Mouse (Mus musculus) layer of hippocampus, adult 11-12 months (tissue): ENCODE results near the gene Nat8f4.
"Not testable (repeated sequence)": the region's sequence is repeated elsewhere in the genome, so short reads cannot be mapped to it uniquely, and the experiment has no call there.

ENCODE experiments used
- DNase-seq: peaks from one replicate; pipeline ENCODE4 v3.0.0; 2022; ENCODE audit warnings: low spot score

Nat8f4 gene

DNA sequence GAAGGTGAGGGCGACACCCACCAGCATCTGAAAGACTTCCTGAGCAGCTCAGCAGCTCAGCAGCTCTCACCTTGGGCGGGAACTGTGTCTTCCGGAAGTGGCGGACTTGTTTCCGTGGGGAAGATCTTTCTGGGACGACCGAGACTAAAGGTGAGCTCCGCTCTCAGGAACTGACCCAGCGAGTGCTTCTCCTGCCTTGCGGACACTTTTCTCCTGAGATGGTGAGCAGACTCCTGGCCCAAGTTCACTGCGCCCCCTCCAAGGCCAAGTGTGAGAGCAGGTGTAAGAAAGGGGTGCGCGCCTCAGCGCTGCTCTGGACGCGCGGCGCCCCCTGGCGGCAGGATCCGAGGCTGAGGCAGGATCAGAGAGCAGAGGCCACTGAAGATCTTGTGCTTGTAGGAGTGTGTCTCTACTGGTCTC lies at the start of gene Nat8f4:
Nat8f4 (minus strand) TSS at position 243 of the 420 bp plus-strand sequence.
- peak; percentile 87 for DNase-seq

DNA sequence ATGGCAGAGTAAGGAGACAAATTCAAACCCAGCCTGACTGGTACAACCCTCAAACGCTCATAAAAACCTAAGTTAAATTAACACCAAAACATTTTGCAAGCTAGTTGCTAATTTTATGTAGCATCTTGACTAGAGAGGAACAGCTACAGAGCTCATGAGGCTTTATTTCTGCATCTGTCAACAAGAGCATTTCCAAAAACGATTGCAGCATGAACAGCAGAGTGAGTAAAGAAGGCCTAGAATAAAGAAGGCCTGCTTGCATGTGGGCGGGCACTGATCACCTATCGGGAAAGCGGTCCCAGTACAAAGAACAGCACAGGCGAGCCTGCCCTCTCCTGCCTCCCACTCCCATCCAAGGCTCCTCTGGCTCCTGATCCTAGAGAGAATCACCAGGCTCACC lies 43.9 kb upstream of the Nat8f4 start:
- DNase-seq: no peak

DNA sequence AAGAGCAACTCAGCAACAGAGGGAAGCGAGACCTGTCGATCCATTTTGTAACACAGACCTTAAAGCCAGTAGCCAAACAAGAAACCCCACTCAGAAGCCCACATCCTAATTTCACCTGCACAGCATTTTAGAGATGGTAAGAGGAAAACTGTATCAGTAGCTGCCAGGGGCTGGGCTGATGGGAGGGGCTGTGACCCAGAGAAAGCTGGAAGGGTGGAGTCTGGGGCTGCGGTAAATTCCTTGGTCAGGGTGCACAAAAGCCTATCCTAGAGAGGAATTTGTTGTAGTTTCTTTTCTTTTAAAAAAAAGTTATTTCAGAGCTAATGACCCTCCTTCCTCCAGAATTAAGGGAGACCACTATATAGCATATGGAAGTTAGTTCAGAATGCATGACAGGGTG lies 37.8 kb upstream of the Nat8f4 start:
- DNase-seq: no peak

DNA sequence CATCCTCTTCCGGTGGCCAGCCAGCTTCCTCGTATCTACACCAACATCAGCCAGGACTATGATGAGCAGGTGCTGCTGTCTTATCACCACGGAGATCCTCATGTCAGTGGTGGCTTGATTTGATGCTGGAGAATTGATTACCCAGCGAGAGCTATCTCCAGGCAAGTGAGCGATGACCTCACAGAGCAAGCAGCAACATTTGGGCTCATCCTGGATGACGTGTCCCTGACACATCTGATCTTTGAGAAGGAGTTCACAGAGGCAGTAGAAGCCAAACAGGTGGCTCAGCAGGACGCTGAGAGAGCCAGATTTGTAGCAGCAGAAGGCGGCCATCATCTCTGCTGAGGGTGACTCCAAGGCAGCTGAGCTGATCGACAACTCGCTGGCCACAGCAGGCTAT lies 34.0 kb upstream of the Nat8f4 start:
- DNase-seq: no peak

DNA sequence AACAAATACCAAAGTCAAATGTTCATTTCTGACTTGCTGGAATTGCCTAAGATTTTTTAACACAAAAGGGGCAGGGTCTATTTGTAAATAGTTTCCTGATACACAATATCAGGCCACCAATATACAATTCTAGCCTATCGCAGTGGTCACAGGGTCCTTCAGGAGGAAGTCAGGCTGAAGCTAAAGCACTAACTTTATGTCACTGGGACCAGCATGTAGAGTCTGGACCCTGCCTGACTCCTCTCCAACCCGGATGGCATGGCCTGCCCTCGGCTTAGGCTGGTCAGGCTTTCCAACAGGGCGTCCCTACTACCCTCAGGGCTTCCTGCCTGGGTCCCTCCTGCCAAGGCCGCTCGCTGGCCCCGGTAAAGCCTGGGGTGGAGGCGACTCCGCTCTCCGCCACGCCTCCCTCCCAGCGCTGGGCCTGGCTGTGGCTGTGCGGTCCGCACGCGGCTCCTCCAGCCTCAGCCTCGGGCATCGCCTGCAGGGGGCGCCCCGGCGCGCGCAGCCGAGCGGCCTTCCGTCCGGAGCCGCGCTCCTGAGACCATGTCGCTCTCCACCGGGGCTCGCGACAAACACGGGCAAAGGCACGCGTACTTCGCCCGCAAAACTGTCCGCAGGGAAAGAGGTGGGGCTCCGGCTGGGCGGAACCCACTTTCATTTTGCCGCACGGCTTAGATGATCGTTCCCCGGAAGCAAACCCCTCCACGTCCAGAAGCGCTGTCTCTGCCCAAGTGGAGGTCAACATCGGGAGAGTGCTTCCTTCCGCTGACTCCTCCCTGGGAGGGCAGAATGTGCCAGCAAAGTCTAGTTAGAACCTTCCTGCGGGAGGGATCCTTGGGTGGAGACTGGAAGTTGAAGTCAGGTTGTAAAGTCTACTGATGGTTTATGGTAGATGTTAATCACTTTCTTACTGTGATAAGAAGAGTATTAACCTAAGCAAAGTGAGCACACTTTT lies 32.1 kb upstream of the Nat8f4 start:
- peak; percentile 72 for DNase-seq

DNA sequence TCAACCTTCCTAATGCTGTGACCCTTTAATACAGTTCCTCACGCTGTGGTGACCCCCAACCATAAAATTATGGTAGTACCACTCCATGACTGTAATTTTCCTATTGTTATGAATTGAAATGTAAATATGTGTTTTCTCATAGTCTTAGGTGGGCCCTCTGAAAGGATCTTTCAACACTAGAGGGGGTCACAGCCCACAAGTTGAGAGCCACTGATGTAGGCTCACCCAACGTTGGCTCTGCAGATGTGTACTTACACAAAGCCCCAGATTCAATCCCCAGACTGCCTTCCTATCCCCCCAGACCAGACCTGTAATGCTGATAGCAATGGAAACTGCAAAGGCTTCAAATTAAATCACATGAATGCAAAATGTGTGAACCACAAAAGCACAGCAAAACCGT lies 31.0 kb upstream of the Nat8f4 start:
- no peak for DNase-seq

DNA sequence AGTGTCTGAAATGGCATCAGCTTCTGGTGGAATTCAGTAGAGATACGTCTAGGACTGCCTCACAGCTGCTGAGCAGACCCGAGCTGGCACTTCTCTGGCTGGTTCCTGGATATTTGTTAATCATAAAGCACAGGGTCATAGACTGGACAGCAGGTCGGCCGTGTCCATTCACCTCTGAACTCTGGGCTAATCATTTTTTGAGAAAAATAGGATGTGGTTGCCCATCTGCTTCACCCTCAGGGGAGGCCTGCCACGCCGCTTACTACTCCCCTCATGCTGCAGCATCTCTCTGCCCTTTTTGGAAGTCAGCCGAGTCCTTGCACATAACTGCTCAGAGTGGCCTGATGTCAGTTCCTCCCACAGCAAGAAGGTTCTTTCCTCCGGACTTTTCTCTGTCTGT lies 29.4 kb upstream of the Nat8f4 start:
- no peak for DNase-seq

DNA sequence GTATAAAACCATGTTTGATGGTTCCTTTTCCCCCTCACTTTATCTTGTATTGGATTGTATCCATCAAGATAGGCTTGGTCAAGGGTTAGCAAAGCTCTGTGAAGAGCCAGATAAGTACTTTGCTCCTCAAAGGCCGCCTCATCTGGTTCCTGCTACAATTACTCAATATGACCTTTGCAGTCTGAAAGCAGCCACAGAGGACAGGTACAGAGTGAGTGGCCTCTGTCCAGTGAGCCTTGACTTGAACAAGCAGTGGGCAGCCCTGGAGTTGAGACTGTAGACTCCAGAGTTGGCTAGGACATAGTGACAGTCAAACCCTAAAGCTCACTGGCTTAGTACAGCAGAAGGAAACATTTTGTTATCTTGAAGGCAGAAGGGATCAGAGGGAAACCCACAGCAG lies 24.6 kb upstream of the Nat8f4 start:
- no peak for DNase-seq

DNA sequence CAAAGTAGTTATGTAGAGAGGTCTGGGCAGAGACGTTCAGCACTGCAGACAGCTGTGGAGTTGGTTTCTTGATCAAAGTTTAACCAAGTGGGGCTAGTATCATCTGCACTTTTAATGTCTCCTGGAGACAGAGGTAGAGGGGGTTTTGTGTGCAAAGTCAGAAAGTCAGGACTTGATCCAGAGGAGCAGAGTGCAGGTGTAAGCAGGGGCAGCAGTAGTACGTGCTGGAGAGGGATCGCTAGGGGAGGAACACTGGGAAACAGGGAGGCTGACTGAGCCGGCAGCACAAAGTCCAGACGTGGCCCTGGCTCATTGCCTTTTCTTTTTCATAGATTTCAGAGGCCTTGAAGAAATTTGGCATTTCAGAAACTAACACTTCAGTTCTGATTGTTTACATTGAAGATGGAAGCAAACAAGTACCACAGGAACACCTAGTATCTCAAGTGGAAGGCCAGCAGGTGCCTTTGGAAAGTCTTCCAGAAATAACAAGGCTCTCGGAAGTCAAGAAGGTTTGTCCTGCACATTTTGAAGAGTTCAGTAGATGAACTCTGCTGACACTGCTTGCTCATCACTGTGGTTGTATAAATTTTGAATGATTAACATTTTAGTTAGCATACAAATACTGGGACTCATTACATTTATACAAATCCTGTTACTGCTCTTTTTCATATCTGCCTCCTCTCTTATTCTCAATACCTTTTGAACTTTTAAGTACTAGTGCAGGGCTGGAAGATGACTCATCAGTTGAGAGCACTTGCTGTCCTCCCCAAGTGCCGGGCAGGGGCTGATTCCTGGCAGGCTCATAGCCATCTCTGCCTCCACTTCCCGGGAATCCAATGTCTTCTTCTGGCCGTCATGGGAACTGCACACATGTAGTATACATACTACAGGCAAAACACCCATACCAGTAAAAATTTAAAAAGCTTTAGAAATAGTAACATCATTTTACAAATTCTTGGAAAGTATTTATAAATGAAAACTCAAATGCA lies 23.1 kb upstream of the Nat8f4 start:
- DNase-seq: no peak

DNA sequence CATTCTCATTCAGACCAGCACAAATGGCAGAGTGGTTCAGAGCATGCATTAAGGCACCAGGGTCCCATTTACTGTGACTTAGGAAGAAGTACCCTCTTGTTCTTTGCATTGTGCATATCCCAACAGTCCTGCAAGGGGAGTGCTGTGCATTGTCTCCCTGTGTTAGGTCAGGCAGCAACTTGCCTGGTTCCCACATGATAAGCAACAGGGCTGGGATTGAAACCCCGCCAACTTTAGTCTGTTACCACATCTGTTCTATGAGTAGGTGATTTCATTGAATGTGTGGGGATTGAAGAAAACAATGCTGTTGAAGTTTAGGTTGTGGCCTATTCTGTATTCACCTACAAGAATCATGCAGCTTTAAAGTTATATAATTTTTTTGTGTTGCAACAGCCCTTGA lies 22.0 kb upstream of the Nat8f4 start:
- DNase-seq: no peak

DNA sequence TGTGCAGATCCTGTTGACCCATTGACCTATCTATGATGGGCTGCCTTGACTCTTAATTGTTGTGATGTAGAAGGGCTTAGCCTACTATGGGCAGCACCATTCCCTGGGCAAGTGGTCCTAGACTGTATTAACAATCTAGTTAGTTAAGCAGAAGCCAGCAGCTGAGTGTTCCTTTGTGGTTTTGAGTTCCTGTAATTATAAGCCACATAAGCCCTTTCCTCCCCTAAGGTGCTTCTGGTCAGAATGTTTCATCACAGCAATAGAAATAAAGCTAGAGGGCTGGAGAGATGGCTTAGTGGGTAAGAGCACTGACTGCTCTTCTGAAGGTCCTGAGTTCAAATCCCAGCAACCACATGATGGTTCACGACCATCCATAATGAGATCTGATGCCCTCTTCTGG lies 19.0 kb upstream of the Nat8f4 start:
- no peak for DNase-seq

DNA sequence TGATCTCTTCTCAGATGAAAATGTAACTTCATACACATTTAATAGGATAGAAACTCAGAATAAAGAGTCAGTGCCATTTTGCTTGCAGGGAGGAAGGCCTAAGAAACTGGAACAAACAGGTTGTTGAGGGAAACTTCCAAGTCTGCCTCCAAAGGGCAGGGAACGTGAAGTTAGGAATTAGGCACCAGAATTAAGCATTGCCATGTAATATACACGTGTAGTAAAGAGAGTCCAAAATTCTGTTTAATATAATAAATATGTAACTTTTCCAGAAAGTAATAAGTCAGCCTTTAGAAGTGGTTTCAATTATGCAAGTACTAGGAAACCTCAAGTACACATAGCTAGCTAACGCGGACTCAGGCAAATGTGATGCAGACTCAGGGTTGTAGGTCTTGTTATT lies 14.7 kb upstream of the Nat8f4 start:
- no peak for DNase-seq

DNA sequence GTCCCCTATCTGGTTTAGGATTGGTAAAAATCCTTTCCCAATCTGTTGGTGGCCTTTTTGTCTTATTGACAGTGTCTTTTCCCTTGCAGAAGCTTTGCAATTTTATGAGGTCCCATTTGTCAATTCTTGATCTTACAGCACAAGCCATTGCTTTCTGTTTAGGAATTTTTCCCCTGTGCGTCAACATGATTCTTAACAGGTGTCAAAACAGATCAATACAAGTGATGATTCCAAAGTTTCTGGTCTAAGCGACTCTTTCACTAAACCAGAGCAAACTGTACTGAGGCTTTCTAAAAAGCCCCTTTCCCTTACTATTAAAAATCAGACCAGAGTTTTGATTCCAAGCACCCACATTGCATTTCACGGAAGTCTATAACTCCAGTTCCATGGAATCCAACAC lies 13.7 kb upstream of the Nat8f4 start:
- not testable (repeated sequence) for DNase-seq

DNA sequence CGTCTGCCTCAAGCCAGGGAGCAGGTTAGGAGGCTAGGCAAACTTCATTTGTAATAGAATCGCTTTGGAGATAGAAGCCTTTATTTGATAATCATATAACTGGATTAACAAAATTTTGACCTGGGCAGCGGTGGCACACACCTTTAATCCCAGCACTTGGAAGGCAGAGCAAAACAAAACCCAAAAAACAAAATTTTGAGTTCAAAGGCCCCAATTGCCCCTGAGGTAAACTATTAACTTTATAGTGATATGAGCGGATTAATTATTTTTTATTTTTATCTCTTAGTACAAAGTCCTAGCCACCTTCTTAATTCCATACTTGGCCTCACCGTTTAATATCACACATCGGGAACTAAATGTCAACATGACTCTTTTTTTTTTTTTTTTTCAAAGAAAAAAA lies 11.9 kb upstream of the Nat8f4 start:
- DNase-seq: no peak

DNA sequence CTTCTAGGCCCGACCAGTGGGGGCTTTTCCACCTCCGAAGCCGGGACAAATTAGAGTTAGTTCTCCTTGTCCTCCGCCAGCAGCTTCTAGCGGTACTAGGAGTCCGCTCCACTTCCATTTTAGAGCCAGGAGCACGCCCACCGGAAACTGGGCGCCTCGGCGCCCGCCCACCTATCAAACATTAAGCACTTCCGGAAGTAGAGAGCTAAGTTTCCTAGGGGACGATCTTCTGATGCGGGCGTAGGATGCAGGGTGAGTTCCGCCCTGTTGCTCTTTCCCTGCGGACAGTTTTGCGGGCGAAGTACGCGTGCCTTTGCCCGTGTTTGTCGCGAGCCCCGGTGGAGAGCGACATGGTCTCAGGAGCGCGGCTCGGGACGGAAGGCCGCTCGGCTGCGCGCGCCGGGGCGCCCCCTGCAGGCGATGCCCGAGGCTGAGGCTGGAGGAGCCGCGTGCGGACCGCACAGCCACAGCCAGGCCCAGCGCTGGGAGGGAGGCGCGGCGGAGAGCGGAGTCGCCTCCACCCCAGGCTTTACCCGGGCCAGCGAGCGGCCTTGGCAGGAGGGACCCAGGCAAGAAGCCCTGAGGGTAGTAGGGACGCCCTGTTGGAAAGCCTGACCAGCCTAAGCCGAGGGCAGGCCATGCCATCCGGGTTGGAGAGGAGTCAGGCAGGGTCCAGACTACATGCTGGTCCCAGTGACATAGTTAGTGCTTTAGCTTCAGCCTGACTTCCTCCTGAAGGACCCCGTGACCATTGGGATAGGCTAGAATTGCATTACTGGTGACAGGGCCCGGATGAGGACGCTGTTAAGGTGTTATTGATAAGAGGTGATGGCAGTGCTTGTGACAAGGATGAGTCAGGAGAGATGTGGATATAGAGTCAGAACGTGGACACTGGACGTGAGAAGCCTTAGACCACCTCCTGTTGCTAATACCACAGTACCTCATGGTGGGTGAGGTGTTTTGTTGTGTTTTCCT lies 11.1 kb upstream of the Nat8f4 start, which contains the start of gene Nat8f1:
Nat8f1 (minus strand) TSS at position 149 of the 975 bp plus-strand sequence.
- DNase-seq: peak; percentile 94

DNA sequence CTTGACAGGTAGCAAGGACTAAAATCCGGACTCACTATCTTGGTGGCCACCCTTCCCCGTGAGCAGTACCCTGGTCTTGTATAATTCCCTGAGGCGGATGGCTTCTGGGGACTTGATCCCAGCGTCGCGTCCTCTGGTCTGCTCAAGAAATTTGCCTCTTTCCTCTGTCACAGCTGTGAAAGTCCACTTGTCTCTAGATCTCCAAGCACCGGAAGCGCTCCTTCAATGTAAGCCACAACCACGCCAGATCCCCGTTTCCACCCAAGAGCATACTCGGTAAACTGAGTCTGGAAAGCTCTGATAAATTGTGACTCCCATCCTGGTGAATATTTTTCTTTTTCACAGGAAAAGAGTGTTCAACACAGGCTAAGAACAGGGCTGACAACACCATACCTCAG lies 10.5 kb upstream of the Nat8f4 start:
- no peak for DNase-seq

DNA sequence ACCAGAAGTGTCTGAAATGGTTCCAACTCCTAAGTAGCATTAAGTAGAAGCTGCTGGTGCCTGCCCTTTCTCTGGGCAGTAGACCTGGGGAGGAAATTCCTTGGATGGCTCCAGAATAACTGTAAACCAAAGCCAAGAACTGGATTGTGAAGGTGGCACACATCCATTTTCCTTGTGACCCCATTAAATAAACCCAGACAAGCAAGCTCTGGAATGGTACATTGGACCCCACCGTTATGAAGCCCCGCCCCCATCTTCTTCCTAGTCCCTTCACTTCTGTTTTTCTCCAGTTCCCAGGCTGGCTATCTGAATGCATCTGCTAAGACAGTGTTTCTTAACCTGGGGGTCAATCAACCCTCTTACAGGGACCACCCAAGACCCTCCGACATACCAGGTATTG lies 6.9 kb upstream of the Nat8f4 start, which contains the start of gene Tprkb:
Tprkb (plus strand) TSS at position 279 of the 400 bp plus-strand sequence.
- no peak for DNase-seq

DNA sequence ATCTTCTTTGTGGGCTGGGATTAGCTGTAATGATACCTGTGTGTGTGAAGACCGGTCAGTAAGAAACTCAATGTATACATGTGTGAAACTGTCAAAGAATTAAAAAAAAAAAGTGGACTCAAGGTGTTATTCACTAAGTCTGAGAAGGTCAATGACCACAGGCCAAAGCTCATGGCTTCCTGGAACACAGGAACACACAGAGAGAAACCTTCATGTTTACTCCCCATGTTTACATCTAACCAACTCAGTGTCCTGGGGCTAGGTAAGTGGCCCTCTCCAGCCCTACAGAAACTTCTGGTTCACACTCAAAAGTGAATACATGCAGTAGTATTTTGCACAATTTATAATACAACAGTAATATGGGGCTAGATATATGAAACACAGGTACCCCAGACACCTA lies 5.0 kb upstream of the Nat8f4 start:
- DNase-seq: no peak

DNA sequence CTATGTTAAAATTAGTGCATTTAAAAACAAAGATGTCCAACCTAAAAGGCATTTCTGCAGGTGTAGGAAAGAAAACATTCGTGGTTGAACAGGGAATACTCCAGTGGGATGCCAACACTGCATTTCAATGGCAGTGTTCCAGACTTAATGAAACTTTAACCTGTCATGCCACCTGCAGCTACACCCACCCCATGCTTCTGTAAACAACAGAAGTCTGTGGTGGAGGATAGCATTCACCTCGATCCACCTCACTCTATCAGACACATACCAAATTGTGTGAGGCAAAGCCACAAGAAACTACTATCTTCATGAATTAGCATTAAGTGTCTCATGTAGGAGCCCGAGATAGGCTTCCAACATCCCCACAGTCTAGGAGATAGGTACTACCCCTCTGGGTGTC lies 3.7 kb upstream of the Nat8f4 start:
- no peak for DNase-seq

DNA sequence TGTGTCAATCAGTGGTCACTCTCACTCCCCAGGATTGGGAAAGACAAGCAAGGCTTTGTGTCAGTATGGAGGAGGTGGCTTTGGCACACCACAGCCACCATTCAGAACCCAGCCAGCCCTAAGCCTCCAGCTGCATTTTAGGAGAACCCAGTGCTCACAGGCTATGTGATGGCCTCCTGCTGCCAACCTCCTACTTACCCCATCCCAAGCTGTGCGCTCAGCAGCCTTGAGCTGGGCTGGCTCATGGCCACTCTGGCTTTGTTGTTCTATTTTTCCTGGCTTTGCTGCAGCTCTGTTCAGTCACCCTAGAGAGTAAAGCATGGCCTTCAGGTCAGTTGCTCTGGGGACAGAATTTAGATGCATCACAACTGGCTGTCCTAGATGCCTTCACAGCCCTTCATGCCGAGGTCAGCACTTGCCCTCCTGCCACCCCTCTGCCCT lies 2.2 kb upstream of the Nat8f4 start:
- peak; percentile 81 for DNase-seq

DNA sequence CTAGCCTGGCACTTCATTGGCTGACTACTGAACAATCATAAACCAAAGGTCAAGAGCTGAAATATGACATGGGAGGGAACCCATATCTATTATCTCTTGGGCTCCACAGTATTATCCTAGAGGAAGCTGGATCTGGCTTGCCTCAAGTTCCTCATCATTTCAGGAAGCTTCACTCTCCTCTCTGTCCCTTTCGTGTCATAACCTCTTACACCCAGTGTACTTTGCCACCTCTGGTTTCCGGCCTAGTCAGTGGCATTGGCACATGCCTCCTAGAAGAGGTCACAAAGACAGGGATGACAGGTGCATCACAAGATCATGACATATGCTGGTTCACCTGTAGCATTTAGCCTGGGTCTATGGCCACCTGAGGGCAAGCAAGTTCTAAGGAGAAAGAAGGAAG lies 2.4 kb downstream of the Nat8f4 start:
- DNase-seq: no peak
